Mouse (Mus musculus): ENCODE measurements around the gene Olfr1099. TPM values are rescaled to one million over a fixed set of nuclear protein-coding genes. Genes with fewer than 3 reads are reported as not detected.

Olfr1099 gene
- not detected for polyA plus RNA-seq (2017; shearing (Covaris generic))

DNA sequence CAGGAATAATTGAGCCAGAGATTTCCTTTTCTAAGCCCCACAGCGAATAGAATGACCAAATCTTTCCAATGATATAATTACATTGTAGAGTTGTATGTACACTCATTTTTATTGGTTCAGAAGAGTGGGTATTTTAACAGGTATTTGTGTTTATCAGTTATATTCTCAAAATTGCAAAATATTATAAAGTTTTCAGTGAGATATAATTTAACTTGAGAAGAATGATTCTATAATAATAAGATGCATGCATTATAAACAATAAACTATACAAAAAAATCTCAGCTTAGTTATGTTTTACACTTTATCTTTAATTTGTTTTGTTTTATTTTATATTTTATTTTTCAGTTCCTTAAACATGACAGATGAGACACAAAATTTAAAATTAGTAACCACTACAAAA lies at the start of gene Olfr1099:
Olfr1099 (minus strand) TSS at position 101 of the 400 bp plus-strand sequence.

DNA sequence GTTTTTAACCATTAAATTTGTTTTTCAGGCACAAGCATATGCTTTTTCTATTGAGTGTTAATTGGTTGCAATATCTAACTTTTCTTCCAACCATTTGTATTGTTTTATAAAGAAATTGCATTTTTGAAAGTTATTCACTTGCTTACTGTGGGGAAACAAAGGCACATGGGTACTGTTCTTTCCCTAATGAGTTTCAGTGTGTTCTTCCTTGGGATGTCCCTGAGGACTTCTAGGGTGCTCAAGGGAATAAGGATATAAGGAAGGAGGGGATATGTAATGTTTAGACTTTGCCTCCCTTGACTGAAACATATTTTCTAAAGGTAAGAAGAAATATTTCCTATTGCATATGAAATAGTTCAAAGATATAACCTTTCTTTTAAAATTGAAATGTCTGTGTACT lies 37.6 kb upstream of the Olfr1099 start, which contains the start of gene Olfr1102:
Olfr1102 (plus strand) TSS at position 301 of the 400 bp plus-strand sequence.

DNA sequence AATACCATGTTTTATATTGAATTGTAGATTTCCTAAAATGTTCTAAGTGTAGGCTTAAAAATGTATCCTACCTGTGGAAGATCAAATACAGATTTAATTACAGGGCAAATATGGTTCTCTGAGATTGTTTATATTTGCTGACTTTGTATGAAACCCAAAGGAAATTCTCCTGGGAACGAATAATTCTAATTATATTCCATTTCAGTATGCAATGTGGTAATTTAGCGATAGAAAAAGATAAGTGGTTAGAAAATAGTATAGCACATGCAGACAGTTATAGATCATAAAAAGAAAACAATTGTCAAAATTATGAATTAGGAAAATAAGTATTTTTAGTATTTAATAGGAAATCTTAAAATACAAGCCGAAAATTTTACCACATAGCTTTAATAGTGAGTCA lies 30.6 kb upstream of the Olfr1099 start, which contains the start of gene Olfr1101:
Olfr1101 (minus strand) TSS at position 101 of the 400 bp plus-strand sequence.

DNA sequence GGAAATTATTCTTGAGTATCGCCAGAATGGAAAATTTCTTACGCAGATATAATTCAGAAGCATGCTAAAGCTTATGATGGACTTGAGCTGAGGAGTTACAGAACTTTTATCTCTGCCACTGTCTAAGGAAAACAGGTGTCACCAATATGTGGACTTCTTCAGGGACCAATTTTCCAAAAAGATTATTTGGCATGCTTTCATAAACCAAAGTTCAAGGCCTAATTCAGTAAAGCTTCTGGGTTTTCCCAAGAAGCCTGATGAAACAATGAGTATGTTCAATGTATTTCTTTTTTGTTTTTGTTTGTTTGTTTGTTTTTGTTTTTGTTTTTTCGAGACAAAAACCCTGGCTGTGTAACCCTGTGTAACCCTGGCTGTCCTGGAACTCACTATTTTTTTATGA lies 19.4 kb upstream of the Olfr1099 start, which contains the start of gene Olfr1100:
Olfr1100 (minus strand) TSS at position 101 of the 400 bp plus-strand sequence.

DNA sequence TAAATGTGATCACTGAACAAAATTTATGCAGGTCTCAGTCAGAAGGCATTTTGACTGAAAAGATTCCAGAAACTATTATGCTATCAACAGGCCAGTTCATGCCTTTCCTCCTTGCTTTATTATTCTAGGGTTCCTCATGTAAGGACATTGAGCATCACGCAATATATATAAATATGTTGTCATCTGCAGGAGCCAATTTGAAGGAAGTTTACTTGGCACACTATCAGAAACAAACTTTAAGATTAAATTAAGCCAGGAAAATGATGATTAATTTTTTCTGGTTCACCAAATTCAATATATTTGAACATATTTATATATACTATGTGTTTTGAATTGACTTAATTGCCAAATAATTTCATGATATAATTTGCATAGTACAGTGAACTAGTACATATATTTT lies 36.0 kb downstream of the Olfr1099 start, which contains the start of gene Olfr1098:
Olfr1098 (minus strand) TSS at position 101 of the 400 bp plus-strand sequence.

Other genes starting within 250 kb of the Olfr1099 start
- gene Olfr1089, start 227.0 kb downstream of the Olfr1099 start, polyA plus RNA-seq (2017; shearing (Covaris generic)), result not detected
- not detected for gene Olfr1090, start 201.7 kb downstream of the Olfr1099 start, polyA plus RNA-seq (2017; shearing (Covaris generic))
- gene Olfr1093, start 178.2 kb downstream of the Olfr1099 start, polyA plus RNA-seq (2017; shearing (Covaris generic)), result not detected
- not detected for gene Olfr141, start 150.7 kb downstream of the Olfr1099 start, polyA plus RNA-seq (2017; shearing (Covaris generic))
- gene Olfr1094, start 136.0 kb downstream of the Olfr1099 start, polyA plus RNA-seq (2017; shearing (Covaris generic)), result not detected
- not detected for gene Olfr1095, start 109.0 kb downstream of the Olfr1099 start, polyA plus RNA-seq (2017; shearing (Covaris generic))
- gene Gm13723, start 85.9 kb downstream of the Olfr1099 start, polyA plus RNA-seq (2017; shearing (Covaris generic)), result not detected
- gene Olfr1097, start 68.5 kb downstream of the Olfr1099 start, polyA plus RNA-seq (2017; shearing (Covaris generic)), result not detected
- gene Olfr1098, start 36.1 kb downstream of the Olfr1099 start, polyA plus RNA-seq (2017; shearing (Covaris generic)), result not detected
- not detected for gene Olfr1100, start 19.3 kb upstream of the Olfr1099 start, polyA plus RNA-seq (2017; shearing (Covaris generic))
- gene Olfr1101, start 30.5 kb upstream of the Olfr1099 start, polyA plus RNA-seq (2017; shearing (Covaris generic)), result not detected
- gene Olfr1102, start 37.7 kb upstream of the Olfr1099 start, polyA plus RNA-seq (2017; shearing (Covaris generic)), result not detected
- not detected for gene Olfr1104, start 66.4 kb upstream of the Olfr1099 start, polyA plus RNA-seq (2017; shearing (Covaris generic))
- gene Olfr1105, start 75.8 kb upstream of the Olfr1099 start, polyA plus RNA-seq (2017; shearing (Covaris generic)), result not detected
- not detected for gene Olfr1106, start 91.6 kb upstream of the Olfr1099 start, polyA plus RNA-seq (2017; shearing (Covaris generic))
- gene Olfr1107, start 115.1 kb upstream of the Olfr1099 start, polyA plus RNA-seq (2017; shearing (Covaris generic)), result not detected
- not detected for gene Olfr1109, start 135.3 kb upstream of the Olfr1099 start, polyA plus RNA-seq (2017; shearing (Covaris generic))
- not detected for gene Olfr259, start 153.9 kb upstream of the Olfr1099 start, polyA plus RNA-seq (2017; shearing (Covaris generic))
- gene Olfr1110, start 179.6 kb upstream of the Olfr1099 start, polyA plus RNA-seq (2017; shearing (Covaris generic)), result not detected
- not detected for gene Olfr1111, start 191.9 kb upstream of the Olfr1099 start, polyA plus RNA-seq (2017; shearing (Covaris generic))
- gene Olfr1112, start 227.1 kb upstream of the Olfr1099 start, polyA plus RNA-seq (2017; shearing (Covaris generic)), result not detected
- not detected for gene Olfr1113, start 248.3 kb upstream of the Olfr1099 start, polyA plus RNA-seq (2017; shearing (Covaris generic))

All from activated CD4-positive, CD25-positive, alpha-beta regulatory T cell, adult 9 weeks (primary cell).